Mouse (Mus musculus) T-cell, adult 2 months (primary cell): ENCODE measurements around the gene Ccdc47.
A peak's percentile ranks its signal among the peaks of the same experiment; 100 is the strongest.

ENCODE experiments used
- DNase-seq: peaks from one replicate; pipeline ENCODE4 v3.0.0; 2022; ENCODE audit warnings: low spot score

The Ccdc47 gene

DNA sequence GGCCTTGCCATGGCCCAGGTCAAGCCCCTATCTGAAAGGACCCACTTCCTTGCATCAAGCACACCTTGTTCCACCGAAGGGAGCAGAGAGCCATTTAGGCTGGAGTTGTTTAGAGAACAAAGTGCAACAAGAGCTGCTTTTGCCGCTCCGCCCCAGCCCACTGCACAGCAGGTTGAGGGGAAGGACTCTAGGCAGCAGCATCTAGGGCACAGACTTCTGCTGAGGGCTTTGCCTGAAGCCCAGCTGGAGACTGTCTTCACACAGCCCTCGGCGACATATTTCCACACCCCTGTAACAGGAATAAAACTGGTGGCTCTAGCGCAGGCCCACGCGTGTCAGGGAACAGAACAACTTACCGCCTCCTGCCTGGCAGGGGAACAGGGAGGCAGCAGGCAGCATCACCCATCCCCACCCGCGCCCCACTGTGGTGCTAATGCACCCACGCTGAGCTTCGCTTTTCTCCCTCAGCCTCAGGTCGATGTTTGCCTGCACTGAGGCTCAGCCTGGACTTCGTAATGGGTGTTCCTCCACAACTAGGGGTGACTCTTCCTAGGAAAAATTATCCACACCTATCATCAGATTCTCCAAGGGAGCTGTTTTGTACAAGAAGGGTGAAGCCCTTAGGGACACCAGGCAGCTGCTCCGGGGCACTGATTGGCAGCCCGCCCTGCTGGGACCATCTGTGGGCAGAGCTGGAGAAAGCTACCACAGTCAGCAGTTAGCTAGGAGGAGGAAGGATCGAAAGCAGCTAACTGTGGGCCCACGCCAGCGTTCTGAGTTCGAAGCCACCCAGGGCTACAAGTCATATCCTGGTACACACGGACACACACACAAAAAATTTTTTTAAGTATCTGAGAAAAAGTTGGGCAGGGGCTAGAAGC, 55.1 kb downstream of the Ccdc47 start, which contains the start of the genes Gm10840 and Limd2:
TSS of gene Gm10840 (plus strand) at position 10 of the 881 bp plus-strand sequence.
TSS of gene Limd2 (minus strand) at position 20 of the 881 bp plus-strand sequence.
- peak; percentile 72 for DNase-seq

- peak; percentile 78 for DNase-seq
Observed at GRCm38 (mm10) chr11:106159921-106160840, 56.0 kb downstream of the Ccdc47 start.

DNA sequence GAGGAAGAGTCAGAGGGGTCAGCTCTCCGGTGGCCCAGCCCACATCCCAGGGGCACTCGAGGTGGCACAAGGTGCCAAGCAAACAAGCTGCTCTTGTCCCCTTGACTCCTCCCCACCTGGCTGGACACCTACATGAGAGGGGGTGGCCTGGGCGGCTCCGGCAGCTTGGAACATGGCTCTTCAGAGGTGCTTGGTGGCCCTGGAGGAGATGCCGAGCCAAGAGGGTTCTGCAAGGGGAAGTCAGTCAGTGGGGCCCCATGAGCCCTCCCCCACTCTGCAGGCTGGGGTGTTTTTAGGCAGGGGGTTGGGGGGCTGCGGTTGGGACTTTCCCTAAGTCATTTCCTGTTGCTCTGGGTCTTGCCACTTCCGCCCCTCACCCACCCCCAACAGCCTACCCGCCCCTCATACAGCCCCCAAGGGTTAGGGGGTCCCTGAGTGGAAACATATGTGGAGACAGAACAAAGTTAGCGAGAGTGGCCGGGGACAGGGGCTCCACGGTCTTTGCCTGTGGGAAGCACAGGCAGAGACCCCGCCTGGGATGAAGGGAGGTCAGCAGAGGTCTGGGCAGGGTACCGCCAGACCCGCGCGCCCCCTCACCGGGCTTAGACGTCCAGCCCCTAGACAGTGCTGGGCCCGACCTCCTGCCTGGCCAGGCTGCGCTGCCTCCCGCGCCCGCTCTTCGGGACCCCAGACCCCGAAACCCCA, 56.8 kb downstream of the Ccdc47 start:
- peak; percentile 96 for DNase-seq

DNA sequence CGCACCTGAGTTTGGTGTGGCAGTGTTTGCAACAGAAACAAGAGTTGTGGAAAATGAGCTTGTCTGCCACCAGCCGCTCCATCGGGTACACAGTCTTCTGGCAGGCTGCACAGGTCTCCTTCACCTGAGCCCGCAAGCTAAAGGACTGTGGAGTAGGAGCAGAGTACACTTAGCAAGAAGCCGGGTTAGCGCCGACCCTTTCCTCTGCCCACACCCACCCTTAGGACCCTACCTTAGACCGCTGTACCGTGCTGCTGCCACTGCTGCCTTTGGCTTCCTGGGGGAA, 57.3 kb downstream of the Ccdc47 start:
- DNase-seq = no peak

DNA sequence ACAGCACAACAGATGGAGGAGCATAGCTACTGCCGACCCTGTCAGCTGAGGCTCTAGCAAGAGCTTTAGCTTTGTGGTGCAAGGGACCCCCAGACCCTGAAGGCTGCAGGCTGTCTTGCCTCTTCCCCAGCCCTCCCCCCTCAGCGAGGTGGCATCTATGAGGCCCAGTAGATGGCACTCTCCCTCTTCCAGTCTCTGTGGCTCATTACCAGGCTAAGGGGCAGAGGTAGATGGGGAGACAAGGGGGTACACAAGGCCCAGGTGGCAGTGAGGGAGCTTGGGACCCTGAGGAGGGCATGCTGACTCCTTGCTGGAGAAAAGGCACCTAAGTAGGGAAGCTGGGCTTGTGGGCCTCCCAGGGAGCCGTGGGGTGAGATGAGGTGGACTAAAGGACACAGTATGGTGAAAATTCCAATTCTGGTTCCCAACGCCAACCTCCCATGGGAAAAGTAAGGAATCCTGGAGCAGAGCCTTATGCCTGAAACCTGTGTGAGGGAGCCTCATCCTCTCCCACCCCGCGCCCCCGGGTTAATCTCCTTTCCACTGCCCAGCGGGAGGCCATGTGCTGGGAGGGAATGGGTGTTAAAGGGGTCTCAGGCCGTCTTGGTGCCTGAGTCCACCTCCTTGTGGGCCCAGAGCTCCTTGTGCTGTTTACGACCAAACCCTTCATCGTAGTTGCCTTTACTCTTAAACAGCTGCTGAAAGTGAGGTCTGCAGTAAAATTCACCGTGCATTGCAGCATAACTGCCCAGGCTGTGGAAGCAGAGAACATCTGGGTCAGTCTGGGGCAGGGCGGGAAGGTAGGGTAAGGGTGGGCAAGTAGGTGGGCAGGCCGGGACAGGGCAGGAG, 57.8 kb downstream of the Ccdc47 start:
- DNase-seq = peak; percentile 76

DNA sequence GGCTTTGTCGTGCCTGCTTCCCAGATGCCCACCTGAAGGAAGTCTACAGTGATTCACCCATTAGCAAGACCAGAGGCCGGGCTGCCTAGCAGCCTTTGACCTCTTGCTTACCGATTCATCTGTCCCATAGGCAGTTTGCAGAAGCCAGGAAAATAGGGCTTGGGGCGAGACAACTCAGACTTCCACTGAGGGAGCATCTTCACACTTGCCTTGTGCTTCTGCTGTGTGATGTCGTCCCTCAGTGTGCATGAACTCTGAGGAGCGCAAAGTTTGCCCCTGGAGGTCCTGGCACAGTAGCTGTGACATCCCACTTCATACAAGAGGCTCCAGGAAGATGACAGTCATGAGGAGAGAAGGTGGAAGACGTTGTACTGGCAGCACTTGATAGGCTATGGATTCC, 59.0 kb downstream of the Ccdc47 start:
- no peak for DNase-seq

GRCm38 (mm10) chr11:106156257-106156656, 59.9 kb downstream of the Ccdc47 start:
- no peak for DNase-seq

- DNase-seq = no peak
Observed at GRCm38 (mm10) chr11:106155761-106156160, 60.4 kb downstream of the Ccdc47 start.

- DNase-seq = no peak
Observed at GRCm38 (mm10) chr11:106154770-106155169, 61.4 kb downstream of the Ccdc47 start.

GRCm38 (mm10) chr11:106154091-106154490, 62.1 kb downstream of the Ccdc47 start:
- DNase-seq = no peak

GRCm38 (mm10) chr11:106152132-106152531, 64.0 kb downstream of the Ccdc47 start:
- DNase-seq = peak; percentile 12

DNA sequence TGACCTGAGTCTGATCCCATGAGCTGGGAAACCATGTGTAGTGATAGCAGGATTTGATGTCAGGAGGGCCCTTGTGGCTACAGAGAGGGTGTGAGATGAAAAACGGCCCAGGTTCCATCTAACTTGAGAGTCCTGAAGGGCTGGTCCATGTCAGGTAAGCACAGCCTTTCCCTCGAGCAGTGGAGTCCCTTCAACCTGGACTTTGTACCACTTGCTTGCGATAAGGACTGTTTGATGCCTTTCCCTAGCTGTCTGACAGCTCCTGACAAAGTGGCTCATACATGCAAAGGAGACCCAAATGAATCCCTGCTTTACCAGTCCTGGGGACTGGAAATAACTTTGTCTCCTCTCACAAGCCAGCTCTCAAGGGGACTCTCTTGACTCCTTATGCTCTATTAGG, 64.9 kb downstream of the Ccdc47 start:
- no peak for DNase-seq
